Mouse (Mus musculus) forelimb bud, embryonic 11.5 days (tissue): ENCODE data around the gene Cldn34c2.
"Not testable (repeated sequence)": the region's sequence is repeated elsewhere in the genome, so short reads cannot be mapped to it uniquely, and the experiment has no call there.

Experiments used
- DNase-seq: peaks from one replicate; pipeline ENCODE4 v3.0.0-alpha.2; 2012; ENCODE audit warnings: low read depth, low spot score

Gene Cldn34c2

DNA sequence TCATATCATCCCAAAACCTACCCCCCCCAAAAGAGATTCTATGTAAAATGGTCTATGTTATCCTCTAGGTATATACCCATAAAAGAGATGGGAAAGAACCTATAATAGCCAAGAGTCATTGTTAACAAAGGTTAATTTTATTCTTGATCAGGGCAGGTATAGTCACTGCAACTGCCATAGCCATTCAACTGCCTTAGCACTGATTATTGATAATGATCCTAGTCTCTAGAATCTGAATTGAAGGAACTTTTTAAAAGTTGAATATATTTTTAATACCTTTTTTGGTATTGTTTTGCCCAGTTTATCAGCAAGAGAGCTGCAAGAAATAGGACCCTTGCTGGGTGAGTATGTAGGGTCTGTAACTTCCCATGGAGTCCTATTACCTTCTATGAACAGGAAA lies at the start of gene Cldn34c2:
TSS of gene Cldn34c2 (plus strand) at position 301 of the 400 bp plus-strand sequence.
- DNase-seq: not testable (repeated sequence)

DNA sequence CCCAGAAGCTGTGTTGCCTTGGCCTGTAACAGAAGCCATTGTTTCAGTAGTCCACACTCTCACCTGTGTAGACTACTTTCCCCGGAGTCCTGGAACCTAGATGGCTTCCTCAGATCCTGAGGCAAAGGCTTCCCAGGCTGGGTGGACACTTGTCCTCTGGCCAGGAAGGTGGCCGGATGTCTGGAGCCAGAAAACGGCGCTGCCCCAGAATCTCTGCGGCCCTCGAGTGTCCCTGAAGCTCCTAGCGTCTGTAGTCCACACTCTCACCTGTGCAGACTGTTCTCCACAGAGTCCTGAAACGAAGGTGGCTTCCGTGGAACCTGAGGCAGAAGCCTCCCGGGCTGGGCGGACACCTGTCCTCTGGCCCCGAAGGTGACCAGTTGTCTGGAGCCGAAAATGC lies 30.1 kb upstream of the Cldn34c2 start:
- DNase-seq: not testable (repeated sequence)

DNA sequence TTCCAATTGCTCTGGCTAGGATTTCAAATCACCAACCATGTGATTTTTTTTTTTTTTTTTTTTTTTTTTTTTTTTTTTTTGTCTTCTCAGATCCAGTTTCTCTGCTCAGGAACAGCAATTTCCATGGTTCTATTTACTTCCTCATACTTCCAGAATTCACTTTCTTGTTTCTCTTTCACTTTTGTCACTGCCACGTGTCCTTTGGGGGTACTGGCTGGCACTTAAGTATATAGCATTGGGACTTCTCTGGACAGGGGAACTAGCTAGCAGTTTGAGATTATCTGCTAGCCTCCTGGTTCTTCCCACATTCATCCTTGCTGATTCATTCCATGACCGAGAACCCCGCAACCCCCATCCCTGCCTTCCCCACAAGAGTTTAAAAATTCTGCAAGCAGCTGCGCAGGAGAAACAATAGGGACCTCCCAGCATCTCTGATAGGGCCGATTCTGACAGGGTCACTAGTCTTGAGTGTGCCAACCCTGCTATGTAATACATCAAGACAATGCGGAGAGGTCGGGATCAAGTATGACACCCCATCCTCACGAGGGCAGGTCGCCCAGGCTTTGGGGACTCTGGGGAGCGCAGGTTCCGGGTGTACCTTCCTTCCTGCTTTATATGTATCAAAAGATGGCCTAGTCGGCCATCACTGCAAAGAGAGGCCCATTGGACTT lies 30.8 kb downstream of the Cldn34c2 start:
- not testable (repeated sequence) for DNase-seq
